ENCODE assay signal across 8 mouse cellular contexts in the genomic region with DNA sequence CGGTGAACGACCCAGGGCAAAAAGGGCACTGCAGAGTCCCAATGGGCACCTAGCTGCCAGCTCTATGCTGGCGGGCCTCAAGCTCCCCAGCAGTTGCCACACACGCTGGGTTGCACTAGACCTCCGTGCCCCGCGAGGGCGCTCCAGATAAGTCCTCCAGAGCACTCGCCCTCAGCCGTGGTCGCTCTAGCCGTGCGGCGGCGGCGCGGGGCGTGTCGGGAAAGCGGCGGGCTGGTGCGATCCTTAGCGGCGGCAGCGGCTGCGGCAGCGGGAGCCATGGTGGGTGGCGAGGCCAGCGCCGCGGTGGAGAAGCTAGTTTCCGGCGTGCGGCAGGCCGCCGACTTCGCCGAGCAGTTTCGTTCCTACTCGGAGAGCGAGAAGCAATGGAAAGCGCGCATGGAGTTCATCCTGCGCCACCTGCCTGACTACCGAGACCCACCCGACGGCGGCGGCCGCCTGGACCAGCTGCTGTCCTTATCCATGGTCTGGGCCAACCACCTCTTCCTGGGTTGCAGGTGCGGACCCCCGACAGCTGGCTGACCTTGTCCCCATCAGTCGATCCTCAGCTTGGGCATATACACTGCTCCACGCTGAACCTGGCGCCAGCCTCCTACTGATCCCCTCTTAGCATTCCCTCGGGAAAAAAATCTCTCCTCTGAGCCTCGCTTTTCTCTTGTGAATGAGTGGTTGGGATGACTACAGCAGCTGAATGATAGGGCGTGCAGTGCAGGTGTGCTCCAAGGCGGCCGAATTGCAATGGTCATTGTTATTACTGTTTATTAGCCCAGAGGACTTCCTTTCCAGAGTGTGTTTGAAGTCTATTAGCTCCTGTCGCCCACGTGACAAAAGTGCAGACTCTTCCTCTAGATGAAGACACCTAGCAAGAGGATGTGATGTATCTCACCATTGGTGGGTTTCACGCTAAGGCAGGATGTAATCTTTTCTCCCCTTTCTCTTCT. TPM values are rescaled to one million over a fixed set of nuclear protein-coding genes. Genes with fewer than 3 reads are reported as not detected.
DNase-seq lines count a peak whose midpoint lies in the region; ATAC-seq lines count a peak whose summit lies in the region.

A gene (plus strand): TSS at position 219 of the 959 bp plus-strand sequence.

- DNase-seq in adipocyte (ENCODE audit: low spot score), result peak; percentile 94
- peak; percentile 97 for DNase-seq in embryo, embryonic 10 days (ENCODE audit: low spot score)
- DNase-seq in gastrocnemius, postnatal 14 days, result peak; percentile 96
- DNase-seq in left cerebral cortex, postnatal 10 days (ENCODE audit: extremely low spot score in 1 of 2, low spot score in 2 of 2), result peak; percentile 90 to 96
- DNase-seq in right cerebral cortex, postnatal 25 days, result peak; percentile 96
- DNase-seq in urinary bladder, postnatal 4 days (ENCODE audit: low spot score in 2 of 2), result peak; percentile 92 to 94

- peak; percentile 70 for ATAC-seq in inflammation-experienced regulatory T-cells, adult 6 months
- peak; percentile 89 for ATAC-seq in megakaryocyte-erythroid progenitor cell, adult 5-6 weeks (replicated peaks; ENCODE audit: low FRiP score, low TSS enrichment, poor library complexity, severe bottlenecking)

- intact Hi-C loops in gastrocnemius, postnatal 14 days (cut with DNase I; ENCODE audit: low total_unique reads), result loop anchor here (5.0 kb wide), 1 partner anchor 145 kb away; no protein-coding TSS in a partner anchor
- intact Hi-C loops in left cerebral cortex, postnatal 10 days (cut with DNase I), result loop anchor here (2.0 kb wide), 2 partner anchors 111 to 149 kb away; a partner anchor contains a TSS

RNA-seq across cellular contexts. Expression of the gene that starts here (rescaled TPM):
- total RNA-seq in gastrocnemius, postnatal 14 days (2021), result 10 to 100 TPM; 14.8 to 16.2 TPM
- 100 to 1,000 TPM in 1 of 3 experiments, 10 to 100 TPM in 2; 87.2 to 108 (median 97.6) TPM for polyA plus RNA-seq in inflammation-experienced regulatory T-cells, adult 6 months (2017; shearing (Covaris generic))
- total RNA-seq in left cerebral cortex, postnatal 10 days (2021), result 10 to 100 TPM; 40.9 to 41.6 TPM
- 73.1 and 95.6 TPM in 2 replicates for total RNA-seq in megakaryocyte-erythroid progenitor cell, adult 5-6 weeks (2014; fragmentation: Nextera tagmentation)
- 69.1 and 94.7 TPM in 2 replicates for total RNA-seq in megakaryocyte-erythroid progenitor cell, adult 5-6 weeks (2017)

Comparison
In these comparisons a context has a peak if more than half of its experiments do, and no peak if none do; other contexts are left out.
1. Peak in every context shown above with its lines: DNase-seq and ATAC-seq.